Mouse (Mus musculus) MN1 (cell line): Measurements from ENCODE around the gene S100z.

Source experiments
- DNase-seq: peaks from one replicate; pipeline ENCODE4 v3.0.0-alpha.2; 2016; ENCODE audit warnings: low spot score

S100z gene

GRCm38 (mm10) chr13:95444824-95445223 lies 33.7 kb downstream of the S100z start, which contains the start of gene Crhbp:
Gene Crhbp, minus strand, starts transcription at chr13:95444924.
- DNase-seq: no peak

- DNase-seq: no peak
These were observed 34.2 kb downstream of the S100z start for GRCm38 (mm10) chr13:95444291-95444690.

GRCm38 (mm10) chr13:95443376-95444233 lies 34.9 kb downstream of the S100z start:
- DNase-seq: no peak

DNA sequence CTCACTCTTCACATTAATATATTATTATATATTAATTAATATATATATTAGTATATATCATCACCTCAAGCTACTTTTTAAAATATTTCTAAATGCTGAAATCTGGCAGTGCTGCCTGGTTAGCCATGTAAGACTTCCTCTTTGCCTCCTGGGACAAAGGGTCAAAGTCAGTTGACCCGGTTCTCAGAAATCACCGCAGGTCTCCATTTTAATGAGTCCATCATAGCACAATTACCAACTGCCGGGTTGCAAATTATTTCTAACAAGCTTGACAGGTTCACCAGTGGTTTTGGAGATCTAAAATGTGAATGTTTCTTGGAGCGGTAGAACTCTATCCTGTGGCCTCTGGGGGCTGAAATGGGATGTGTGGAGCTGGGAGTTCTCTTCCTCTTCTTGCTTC lies 35.6 kb downstream of the S100z start:
- DNase-seq: no peak

- DNase-seq: no peak
These were observed 39.0 kb downstream of the S100z start for GRCm38 (mm10) chr13:95439569-95439968.

DNA sequence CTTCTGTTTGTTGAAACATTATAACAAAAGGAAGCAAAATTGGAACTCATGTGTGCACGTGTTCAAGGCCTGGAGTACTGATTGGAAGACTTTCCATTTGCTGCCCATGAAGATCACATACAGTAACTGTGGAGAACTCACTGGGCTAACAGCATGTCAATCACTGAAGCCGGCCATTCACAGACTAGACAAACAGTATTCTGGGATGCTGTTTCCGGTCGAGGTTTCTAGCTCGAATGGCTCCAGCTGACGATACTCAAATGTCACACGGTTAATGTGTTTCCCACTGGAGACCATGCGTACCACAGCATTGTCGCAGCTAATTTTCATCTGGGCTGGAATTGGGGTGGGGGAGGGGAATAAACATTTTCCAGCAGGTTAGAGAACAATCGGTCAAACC lies 46.8 kb downstream of the S100z start:
- no peak for DNase-seq

DNA sequence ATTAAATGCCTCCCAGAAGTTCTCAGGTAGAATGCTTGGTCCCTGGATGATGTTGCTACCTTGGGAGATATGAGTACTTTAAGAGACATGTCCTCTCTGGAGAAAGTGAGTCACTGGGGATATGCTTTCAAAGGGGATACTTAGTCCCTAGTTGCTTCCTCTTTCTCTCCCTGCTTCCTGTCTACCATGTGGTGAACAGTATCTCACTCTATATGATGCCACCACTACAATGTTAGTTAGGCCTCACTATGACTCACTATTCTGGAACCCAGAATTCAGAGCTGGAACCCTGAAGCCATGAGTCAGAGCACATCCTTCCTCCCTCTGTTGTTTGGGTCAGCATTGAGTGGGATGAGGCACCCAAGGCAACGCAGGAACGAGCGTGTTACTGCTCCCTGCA lies 51.0 kb downstream of the S100z start:
- no peak for DNase-seq
